Mouse (Mus musculus): ENCODE data around the gene Adamts17. TPM values are rescaled to one million over a fixed set of nuclear protein-coding genes. Genes with fewer than 3 reads are reported as not detected.

Gene Adamts17
- polyA plus RNA-seq, 1 experiment from 2014 or later, result 4.6 TPM

- Histone ChIP-seq H3K9me3 (replicated peaks) (no peaks in the 10 kb centered on the region), H3K9ac (no peak overlapping the region), H3K4me1 (peaks cover 2% of the 10 kb centered on the region; the same call in 1 of the 2 replicates), H3K4me3 (replicated peaks) (no peak overlapping the region), H3K4me2 (no peak overlapping the region), H3K36me3 (no peaks in the 10 kb centered on the region), H3K27ac (no peak overlapping the region), H3K27me3 (no peaks in the 10 kb centered on the region)
- WGBS, result 84% methylated on average over 5 of the region's 5 CpGs
- ATAC-seq (replicated peaks; ENCODE audit: low FRiP score), result no peak
Observed at GRCm38 (mm10) chr7:66982084-66982483, 142.5 kb downstream of the Adamts17 start.

- Histone ChIP-seq H3K4me1 (no peaks in the 10 kb centered on the region), H3K9me3 (replicated peaks) (no peaks in the 10 kb centered on the region), H3K27ac (no peak overlapping the region), H3K27me3 (no peaks in the 10 kb centered on the region), H3K9ac (no peak overlapping the region), H3K36me3 (no peaks in the 10 kb centered on the region), H3K4me3 (replicated peaks) (no peak overlapping the region), H3K4me2 (no peak overlapping the region)
- ATAC-seq (replicated peaks; ENCODE audit: low FRiP score), result no peak
- 95% methylated on average over 4 of the region's 4 CpGs for WGBS
Observed at GRCm38 (mm10) chr7:66987671-66988070, 148.1 kb downstream of the Adamts17 start.

- no peaks in the 10 kb centered on the region for H3K27me3 ChIP-seq
- no peak overlapping the region for H3K27ac ChIP-seq
- no peaks in the 10 kb centered on the region for H3K4me1 ChIP-seq
- H3K9ac ChIP-seq, result no peak overlapping the region
- H3K4me3 ChIP-seq (replicated peaks), result no peak overlapping the region
- H3K9me3 ChIP-seq (replicated peaks), result no peaks in the 10 kb centered on the region
- 93% methylated on average over 3 of the region's 3 CpGs for WGBS
- ATAC-seq (replicated peaks; ENCODE audit: low FRiP score), result no peak
- no peaks in the 10 kb centered on the region for H3K36me3 ChIP-seq
- H3K4me2 ChIP-seq, result no peak overlapping the region
Observed at GRCm38 (mm10) chr7:66988441-66988840, 148.9 kb downstream of the Adamts17 start.

GRCm38 (mm10) chr7:66989357-66990045 lies 150.0 kb downstream of the Adamts17 start:
- no peak for ATAC-seq (replicated peaks; ENCODE audit: low FRiP score)
- WGBS, result 85% methylated on average over 3 of the region's 3 CpGs
- no peak overlapping the region for H3K27ac ChIP-seq

GRCm38 (mm10) chr7:66998821-66999220 lies 159.3 kb downstream of the Adamts17 start:
- 85% methylated on average over 6 of the region's 6 CpGs for WGBS

More at GRCm38 (mm10) chr7:66989357-66990045, 150.0 kb downstream of the Adamts17 start:
- Histone ChIP-seq H3K9me3 (replicated peaks) (no peaks in the 10 kb centered on the region), H3K4me2 (no peak overlapping the region), H3K4me1 (no peaks in the 10 kb centered on the region), H3K4me3 (replicated peaks) (no peak overlapping the region), H3K9ac (no peak overlapping the region), H3K36me3 (no peaks in the 10 kb centered on the region), H3K27me3 (no peaks in the 10 kb centered on the region)

GRCm38 (mm10) chr7:67003648-67004047 lies 164.1 kb downstream of the Adamts17 start:
- no peaks in the 10 kb centered on the region for H3K27me3 ChIP-seq
- no peak overlapping the region for H3K4me2 ChIP-seq
- 63% methylated on average over 1 of the region's 1 CpGs for WGBS
- no peak overlapping the region for H3K4me3 ChIP-seq (replicated peaks)
- H3K36me3 ChIP-seq, result 0 out of 2 replicates have a peak, but pooled peaks cover 3% of the 10 kb centered on the region
- H3K9me3 ChIP-seq (replicated peaks), result 0 out of 2 replicates have a peak, but pooled peaks cover 2% of the 10 kb centered on the region
- no peak for ATAC-seq (replicated peaks; ENCODE audit: low FRiP score)
- H3K9ac ChIP-seq, result no peak overlapping the region
- no peak overlapping the region for H3K27ac ChIP-seq
- no peaks in the 10 kb centered on the region for H3K4me1 ChIP-seq

More at GRCm38 (mm10) chr7:66998821-66999220, 159.3 kb downstream of the Adamts17 start:
- H3K4me3 ChIP-seq (replicated peaks), result no peak overlapping the region
- ATAC-seq (replicated peaks; ENCODE audit: low FRiP score), result no peak
- no peak overlapping the region for H3K27ac ChIP-seq
- no peak overlapping the region for H3K9ac ChIP-seq
- no peaks in the 10 kb centered on the region for H3K4me1 ChIP-seq
- H3K36me3 ChIP-seq, result no peaks in the 10 kb centered on the region
- no peak overlapping the region for H3K4me2 ChIP-seq
- H3K27me3 ChIP-seq, result no peaks in the 10 kb centered on the region
- no peaks in the 10 kb centered on the region for H3K9me3 ChIP-seq (replicated peaks)

GRCm38 (mm10) chr7:67004220-67004619 lies 164.7 kb downstream of the Adamts17 start:
- Histone ChIP-seq H3K4me3 (replicated peaks) (no peak overlapping the region), H3K27ac (no peak overlapping the region), H3K4me1 (no peaks in the 10 kb centered on the region), H3K4me2 (no peak overlapping the region), H3K9me3 (replicated peaks) (peaks cover 6% of the 10 kb centered on the region; the same call in 1 of the 2 replicates), H3K27me3 (no peaks in the 10 kb centered on the region), H3K9ac (no peak overlapping the region), H3K36me3 (0 out of 2 replicates have a peak, but pooled peaks cover 3% of the 10 kb centered on the region)
- ATAC-seq (replicated peaks; ENCODE audit: low FRiP score), result no peak
- 97% methylated on average over 5 of the region's 5 CpGs for WGBS

GRCm38 (mm10) chr7:67009841-67010240 lies 170.3 kb downstream of the Adamts17 start:
- Histone ChIP-seq H3K4me2 (no peak overlapping the region), H3K36me3 (no peaks in the 10 kb centered on the region), H3K27me3 (no peaks in the 10 kb centered on the region), H3K9ac (no peak overlapping the region), H3K4me1 (peaks cover 5% of the 10 kb centered on the region; the same call in 1 of the 2 replicates), H3K9me3 (replicated peaks) (peaks cover 6% of the 10 kb centered on the region; the same call in 1 of the 2 replicates), H3K4me3 (replicated peaks) (no peak overlapping the region), H3K27ac (no peak overlapping the region)
- 87% methylated on average over 5 of the region's 5 CpGs for WGBS
- ATAC-seq (replicated peaks; ENCODE audit: low FRiP score), result no peak

GRCm38 (mm10) chr7:67012011-67012751 lies 172.6 kb downstream of the Adamts17 start:
- H3K4me2 ChIP-seq, result no peak overlapping the region
- ATAC-seq (replicated peaks; ENCODE audit: low FRiP score), result no peak
- no peak overlapping the region for H3K9ac ChIP-seq
- no peak overlapping the region for H3K27ac ChIP-seq
- H3K27me3 ChIP-seq, result no peaks in the 10 kb centered on the region
- WGBS, result 54% methylated on average over 12 of the region's 12 CpGs
- H3K4me1 ChIP-seq, result peaks cover 5% of the 10 kb centered on the region; the same call in 1 of the 2 replicates
- peaks cover 6% of the 10 kb centered on the region; the same call in 1 of the 2 replicates for H3K9me3 ChIP-seq (replicated peaks)
- H3K36me3 ChIP-seq, result no peaks in the 10 kb centered on the region
- no peak overlapping the region for H3K4me3 ChIP-seq (replicated peaks)

- WGBS, result 89% methylated on average over 12 of the region's 12 CpGs
- H3K4me3 ChIP-seq (replicated peaks), result no peak overlapping the region
- H3K4me1 ChIP-seq, result peaks cover 5% of the 10 kb centered on the region; the same call in 1 of the 2 replicates
- H3K27ac ChIP-seq, result no peak overlapping the region
- H3K9me3 ChIP-seq (replicated peaks), result peaks cover 6% of the 10 kb centered on the region; the same call in 1 of the 2 replicates
- no peak overlapping the region for H3K4me2 ChIP-seq
- H3K27me3 ChIP-seq, result no peaks in the 10 kb centered on the region
- no peak overlapping the region for H3K9ac ChIP-seq
- ATAC-seq (replicated peaks; ENCODE audit: low FRiP score), result no peak
- no peaks in the 10 kb centered on the region for H3K36me3 ChIP-seq
Observed at GRCm38 (mm10) chr7:67013211-67013895, 173.8 kb downstream of the Adamts17 start.

GRCm38 (mm10) chr7:67019937-67020336 lies 180.4 kb downstream of the Adamts17 start:
- WGBS, result 87% methylated on average over 3 of the region's 3 CpGs
- H3K9me3 ChIP-seq (replicated peaks), result no peaks in the 10 kb centered on the region
- H3K27ac ChIP-seq, result no peak overlapping the region
- no peaks in the 10 kb centered on the region for H3K4me1 ChIP-seq
- no peaks in the 10 kb centered on the region for H3K36me3 ChIP-seq
- no peaks in the 10 kb centered on the region for H3K27me3 ChIP-seq
- H3K4me2 ChIP-seq, result no peak overlapping the region
- ATAC-seq (replicated peaks; ENCODE audit: low FRiP score), result no peak
- H3K4me3 ChIP-seq (replicated peaks), result no peak overlapping the region
- H3K9ac ChIP-seq, result no peak overlapping the region

Data from kidney, embryonic 15.5 days (tissue).